Mouse (Mus musculus): ENCODE data around the gene Pank1. TPM values are rescaled to one million over a fixed set of nuclear protein-coding genes. Genes with fewer than 3 reads are reported as not detected.

Gene Pank1
- polyA plus RNA-seq (2014; fragmentation: Nextera tagmentation; extraction: Ambion mirVana), result 5.8 and 7.7 TPM in 2 replicates

DNA sequence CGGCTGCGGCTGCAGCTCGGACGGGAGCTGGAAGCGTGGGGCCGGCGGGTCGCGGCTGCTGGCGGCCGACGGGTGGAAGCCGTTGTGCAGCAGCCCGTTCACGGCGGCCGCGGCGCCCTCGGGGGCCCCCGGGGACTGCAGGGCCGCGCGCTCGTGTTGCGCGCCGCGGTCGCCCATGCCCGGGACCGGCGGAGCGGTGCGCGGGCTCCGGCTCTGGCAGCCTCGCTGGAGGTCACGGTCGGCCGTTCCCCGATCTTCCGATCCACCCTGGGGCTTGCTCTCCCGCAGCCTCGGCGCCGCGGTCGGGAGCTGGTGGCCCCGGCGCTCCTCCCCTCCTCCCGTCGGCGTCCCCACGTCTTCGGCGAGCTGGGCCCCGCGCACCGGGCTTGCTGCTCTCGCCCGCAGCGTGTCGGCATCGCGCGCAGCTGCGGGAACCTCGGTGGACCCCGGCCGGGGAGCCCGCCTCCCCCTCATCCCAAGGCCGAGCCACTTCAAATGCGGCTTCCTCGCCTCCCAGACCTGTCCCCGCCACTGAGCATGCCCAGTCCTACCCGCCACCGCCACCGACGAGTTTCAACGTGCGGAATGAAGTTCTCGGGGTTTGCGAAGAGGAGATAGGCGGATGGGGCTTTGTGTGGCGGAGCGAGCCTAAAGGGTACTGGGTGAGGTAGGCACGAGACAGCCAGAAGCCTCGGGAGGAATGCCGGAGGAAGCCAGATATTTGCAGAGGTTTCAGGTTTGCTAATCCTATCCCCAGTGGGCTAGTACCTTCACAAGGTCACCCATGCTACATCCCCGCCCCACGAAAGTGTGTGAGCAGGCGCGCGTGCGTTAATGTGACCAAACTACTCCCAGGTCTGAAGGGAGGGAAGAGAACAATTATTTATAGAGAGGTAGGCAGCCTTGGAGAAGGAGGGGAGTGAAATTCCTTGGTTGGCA lies at the start of gene Pank1:
TSS of gene Pank1 (minus strand) at position 853 of the 939 bp plus-strand sequence.
- DNase-seq (ENCODE audit: low spot score) (peak; percentile 82), ATAC-seq (ENCODE audit: low read depth) (peak; percentile 51)
- under 1% methylated on average over 61 of the region's 96 CpGs for WGBS

DNA sequence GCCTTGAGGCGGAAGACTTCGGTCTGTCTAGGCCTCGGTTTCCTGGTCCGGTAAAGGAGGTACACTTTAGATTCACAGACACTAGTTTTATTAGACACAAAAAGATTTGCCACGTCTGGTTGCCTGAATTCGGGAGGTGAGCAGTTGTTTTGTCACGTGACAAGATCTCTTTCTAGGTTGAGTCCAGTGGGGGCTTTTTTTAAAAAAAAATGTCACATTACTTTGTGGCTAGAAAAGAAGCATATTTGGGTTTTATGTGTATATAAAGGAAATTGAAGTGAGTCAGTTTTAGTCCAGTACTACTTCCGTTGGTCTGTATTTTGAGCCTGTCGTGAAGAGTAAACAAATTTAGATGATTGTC lies 43.3 kb upstream of the Pank1 start:
- H3K9ac ChIP-seq (ENCODE audit: low read depth, low read length), result peak overlapping the region; percentile 74
- 1% methylated on average over 9 of the region's 9 CpGs for WGBS
- H3K36me3 ChIP-seq (ENCODE audit: control insufficient read depth, insufficient read depth, low read length), result 0 out of 2 replicates have a peak, but pooled peaks cover 6% of the 10 kb centered on the region
- DNase-seq (ENCODE audit: low spot score) (no peak), ATAC-seq (ENCODE audit: low read depth) (no peak)
- H3K4me3 ChIP-seq (ENCODE audit: low read depth, low read length), result peak overlapping the region; percentile 87
- peak overlapping the region; percentile 70 for H3K4me2 ChIP-seq (ENCODE audit: low read depth, low read length)
- H3K27me3 ChIP-seq (replicated peaks; ENCODE audit: control insufficient read depth, insufficient read depth, low read length), result no peaks in the 10 kb centered on the region
- no peaks in the 10 kb centered on the region for H3K9me3 ChIP-seq (ENCODE audit: control insufficient read depth, low read length)
- H3K4me1 ChIP-seq (ENCODE audit: control insufficient read depth, insufficient read depth, low read length), result 0 out of 2 replicates have a peak, but pooled peaks cover 3% of the 10 kb centered on the region
- 0 out of 2 replicates have a peak overlapping the region, but pooled peaks have one; percentile 44 for H3K27ac ChIP-seq (replicated peaks; ENCODE audit: low read depth, low read length)

More for the DNA sequence above, at the start of gene Pank1:
- Histone ChIP-seq H3K27ac (replicated peaks; ENCODE audit: low read depth, low read length) (peak within 1 kb of the TSS; percentile 96), H3K9me3 (ENCODE audit: control insufficient read depth, low read length) (no peaks in the 10 kb centered on the region), H3K4me1 (ENCODE audit: control insufficient read depth, insufficient read depth, low read length) (peaks cover 4% of the 10 kb centered on the region; the same call in 1 of the 2 replicates), H3K9ac (ENCODE audit: low read depth, low read length) (peak within 1 kb of the TSS; percentile 93), H3K36me3 (ENCODE audit: control insufficient read depth, insufficient read depth, low read length) (no peaks in the 10 kb centered on the region), H3K27me3 (replicated peaks; ENCODE audit: control insufficient read depth, insufficient read depth, low read length) (no peaks in the 10 kb centered on the region), H3K4me3 (ENCODE audit: low read depth, low read length) (peak within 1 kb of the TSS; percentile 64), H3K4me2 (ENCODE audit: low read depth, low read length) (peak within 1 kb of the TSS; percentile 85)

DNA sequence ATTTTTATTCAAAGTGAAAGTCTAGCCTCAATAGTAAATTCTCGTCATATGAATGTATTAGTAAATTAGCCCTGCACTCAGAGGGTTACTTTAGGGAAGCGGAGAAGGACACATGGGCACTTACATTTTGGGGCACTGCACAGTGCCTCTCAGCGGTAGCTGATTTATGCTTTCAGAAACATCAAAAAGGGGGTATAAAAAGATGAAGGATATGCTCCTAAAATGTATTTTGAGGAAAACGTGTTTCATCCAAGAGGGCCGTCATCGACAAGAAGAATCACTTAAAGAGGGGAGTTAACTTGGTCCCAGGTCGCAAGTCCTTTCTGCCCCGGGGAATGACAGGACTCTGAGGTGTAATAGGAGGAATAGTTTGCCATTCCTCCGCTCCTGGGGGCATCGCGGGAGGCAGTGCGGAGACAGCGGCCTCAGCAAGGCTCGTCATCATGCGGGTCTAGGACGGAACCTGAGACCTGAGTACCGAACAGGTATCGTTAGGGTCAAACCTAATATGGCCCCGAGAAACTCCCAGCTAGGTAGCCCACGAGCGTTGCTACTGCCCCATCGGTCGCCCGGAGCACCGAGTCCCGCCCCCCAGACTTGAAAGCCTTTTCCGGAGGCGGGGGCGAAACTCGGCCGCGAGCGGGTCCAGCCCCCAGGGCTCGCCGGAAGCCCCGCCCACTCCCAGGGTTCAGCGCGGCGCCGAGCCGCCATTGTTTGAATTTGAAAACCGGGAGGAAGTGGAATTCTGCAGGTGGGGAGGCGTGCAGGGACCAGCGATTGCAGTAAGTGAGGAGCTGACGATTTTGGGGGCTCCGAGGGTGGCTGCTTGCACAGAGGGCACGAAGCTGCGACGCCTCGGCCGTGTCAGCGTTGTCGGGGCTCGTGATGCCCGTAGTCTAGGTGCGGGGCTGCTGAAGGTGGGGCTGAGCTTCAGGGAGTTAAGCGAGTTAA lies 42.7 kb upstream of the Pank1 start, which contains the start of gene Kif20b:
TSS of gene Kif20b (plus strand) at position 710 of the 951 bp plus-strand sequence.
- peak within 1 kb of the TSS; percentile 70 for H3K4me2 ChIP-seq (ENCODE audit: low read depth, low read length)
- H3K36me3 ChIP-seq (ENCODE audit: control insufficient read depth, insufficient read depth, low read length), result 0 out of 2 replicates have a peak, but pooled peaks cover 6% of the 10 kb centered on the region
- ATAC-seq (ENCODE audit: low read depth) (peak; percentile 95), DNase-seq (ENCODE audit: low spot score) (peak; percentile 95)
- peak within 1 kb of the TSS; percentile 87 for H3K4me3 ChIP-seq (ENCODE audit: low read depth, low read length)
- 0 out of 2 replicates have a peak, but pooled peaks cover 3% of the 10 kb centered on the region for H3K4me1 ChIP-seq (ENCODE audit: control insufficient read depth, insufficient read depth, low read length)
- peak within 1 kb of the TSS; percentile 74 for H3K9ac ChIP-seq (ENCODE audit: low read depth, low read length)
- H3K9me3 ChIP-seq (ENCODE audit: control insufficient read depth, low read length), result no peaks in the 10 kb centered on the region
- under 1% methylated on average over 53 of the region's 57 CpGs for WGBS
- no peaks in the 10 kb centered on the region for H3K27me3 ChIP-seq (replicated peaks; ENCODE audit: control insufficient read depth, insufficient read depth, low read length)
- peak within 1 kb of the TSS; percentile 69 for H3K27ac ChIP-seq (replicated peaks; ENCODE audit: low read depth, low read length)

DNA sequence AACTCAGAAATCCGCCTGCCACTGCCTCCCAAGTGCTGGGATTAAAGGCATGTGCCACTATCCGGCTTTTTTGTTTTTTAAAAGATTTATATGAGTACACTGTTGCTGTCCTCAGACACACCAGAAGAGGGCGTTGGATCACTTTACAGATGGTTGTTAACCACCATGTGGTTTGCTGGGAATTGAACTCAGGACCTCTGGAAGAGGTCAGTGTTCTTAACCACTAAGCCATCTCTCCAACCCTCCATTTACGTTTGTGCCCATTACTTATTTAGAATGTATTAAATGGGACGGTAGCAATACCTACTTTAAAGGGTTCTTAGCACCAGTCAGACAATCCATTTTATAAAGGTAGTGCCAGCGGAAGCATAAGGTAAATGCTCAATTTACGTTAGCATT lies 42.0 kb upstream of the Pank1 start:
- H3K27me3 ChIP-seq (replicated peaks; ENCODE audit: control insufficient read depth, insufficient read depth, low read length), result no peaks in the 10 kb centered on the region
- 0 out of 2 replicates have a peak, but pooled peaks cover 3% of the 10 kb centered on the region for H3K4me1 ChIP-seq (ENCODE audit: control insufficient read depth, insufficient read depth, low read length)
- peak overlapping the region; percentile 87 for H3K4me3 ChIP-seq (ENCODE audit: low read depth, low read length)
- H3K4me2 ChIP-seq (ENCODE audit: low read depth, low read length), result peak overlapping the region; percentile 70
- no peak overlapping the region for H3K9ac ChIP-seq (ENCODE audit: low read depth, low read length)
- H3K9me3 ChIP-seq (ENCODE audit: control insufficient read depth, low read length), result no peaks in the 10 kb centered on the region
- H3K36me3 ChIP-seq (ENCODE audit: control insufficient read depth, insufficient read depth, low read length), result 0 out of 2 replicates have a peak, but pooled peaks cover 6% of the 10 kb centered on the region
- DNase-seq (ENCODE audit: low spot score), result peak; percentile 3
- ATAC-seq (ENCODE audit: low read depth), result no peak
- WGBS, result 22% methylated on average over 7 of the region's 7 CpGs
- no peak overlapping the region for H3K27ac ChIP-seq (replicated peaks; ENCODE audit: low read depth, low read length)

DNA sequence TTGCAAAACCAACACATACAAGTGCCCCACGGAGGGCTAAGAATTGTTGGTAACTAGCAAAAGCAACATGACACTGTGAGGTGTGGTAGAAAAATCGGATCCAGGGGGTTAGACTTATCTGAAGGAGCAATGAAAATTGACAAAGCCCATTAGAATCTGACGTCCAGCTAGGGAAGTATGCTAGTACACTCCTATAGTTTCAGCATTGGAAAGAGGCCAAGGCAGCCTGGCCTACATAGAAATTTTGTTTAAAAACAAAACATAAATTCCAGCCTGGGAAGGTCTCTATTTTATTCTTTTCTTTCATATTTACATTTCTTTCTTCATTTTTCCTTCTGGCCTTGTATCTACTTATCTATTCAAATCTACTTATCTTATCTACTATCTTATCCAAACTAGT lies 41.3 kb upstream of the Pank1 start:
- 0 out of 2 replicates have a peak, but pooled peaks cover 6% of the 10 kb centered on the region for H3K36me3 ChIP-seq (ENCODE audit: control insufficient read depth, insufficient read depth, low read length)
- H3K27ac ChIP-seq (replicated peaks; ENCODE audit: low read depth, low read length), result no peak overlapping the region
- no peaks in the 10 kb centered on the region for H3K9me3 ChIP-seq (ENCODE audit: control insufficient read depth, low read length)
- no peak overlapping the region for H3K9ac ChIP-seq (ENCODE audit: low read depth, low read length)
- H3K4me2 ChIP-seq (ENCODE audit: low read depth, low read length), result no peak overlapping the region
- DNase-seq (ENCODE audit: low spot score) (peak; percentile 20), ATAC-seq (ENCODE audit: low read depth) (no peak)
- WGBS, result 68% methylated on average over 3 of the region's 3 CpGs
- 0 out of 2 replicates have a peak, but pooled peaks cover 3% of the 10 kb centered on the region for H3K4me1 ChIP-seq (ENCODE audit: control insufficient read depth, insufficient read depth, low read length)
- H3K4me3 ChIP-seq (ENCODE audit: low read depth, low read length), result no peak overlapping the region
- H3K27me3 ChIP-seq (replicated peaks; ENCODE audit: control insufficient read depth, insufficient read depth, low read length), result no peaks in the 10 kb centered on the region

DNA sequence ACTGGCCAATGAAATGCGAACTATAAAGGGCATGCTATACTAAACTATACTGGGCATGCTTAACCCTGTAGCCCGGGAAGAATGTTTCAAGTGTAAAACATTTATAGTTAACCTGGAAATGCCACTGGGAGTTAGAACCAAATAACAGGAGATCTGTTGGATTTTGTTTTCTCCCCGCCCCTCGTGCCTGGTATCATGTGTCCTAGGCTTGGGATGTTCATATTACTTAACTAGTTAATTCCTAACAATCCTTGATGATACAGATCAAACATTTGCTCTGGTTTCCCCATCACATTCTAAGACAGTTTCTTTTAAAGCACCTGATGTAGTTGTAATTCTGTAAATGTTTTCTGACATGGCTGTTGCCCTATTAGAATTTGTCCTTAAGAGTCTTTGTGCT lies 40.8 kb upstream of the Pank1 start:
- H3K4me2 ChIP-seq (ENCODE audit: low read depth, low read length), result no peak overlapping the region
- H3K9me3 ChIP-seq (ENCODE audit: control insufficient read depth, low read length), result no peaks in the 10 kb centered on the region
- H3K9ac ChIP-seq (ENCODE audit: low read depth, low read length), result no peak overlapping the region
- DNase-seq (ENCODE audit: low spot score), result no peak
- 0 out of 2 replicates have a peak, but pooled peaks cover 3% of the 10 kb centered on the region for H3K4me1 ChIP-seq (ENCODE audit: control insufficient read depth, insufficient read depth, low read length)
- 0 out of 2 replicates have a peak, but pooled peaks cover 3% of the 10 kb centered on the region for H3K36me3 ChIP-seq (ENCODE audit: control insufficient read depth, insufficient read depth, low read length)
- no peak overlapping the region for H3K4me3 ChIP-seq (ENCODE audit: low read depth, low read length)
- WGBS, result 79% methylated on average over 4 of the region's 4 CpGs
- H3K27me3 ChIP-seq (replicated peaks; ENCODE audit: control insufficient read depth, insufficient read depth, low read length), result no peaks in the 10 kb centered on the region
- H3K27ac ChIP-seq (replicated peaks; ENCODE audit: low read depth, low read length), result no peak overlapping the region
- no peak for ATAC-seq (ENCODE audit: low read depth)

DNA sequence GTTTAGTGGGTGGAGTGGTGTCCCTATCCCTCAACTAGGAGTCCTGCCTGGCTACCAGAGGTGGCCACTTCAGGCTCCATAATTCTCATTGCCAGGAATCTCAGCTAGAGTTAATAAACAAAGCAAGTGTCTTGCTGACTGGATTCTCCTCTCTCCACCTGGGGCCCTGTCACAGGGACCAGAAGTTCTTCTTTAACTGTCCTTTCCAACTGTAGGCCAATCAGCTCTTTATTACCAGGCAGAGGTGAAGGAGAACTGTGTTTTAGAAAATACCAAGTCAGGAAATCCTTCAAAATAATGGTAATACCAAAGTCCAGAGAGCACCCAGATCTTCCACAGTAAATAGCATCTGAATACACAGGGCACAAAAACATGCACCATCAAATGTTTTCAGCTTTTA lies 33.1 kb upstream of the Pank1 start:
- Histone ChIP-seq H3K4me1 (ENCODE audit: control insufficient read depth, insufficient read depth, low read length) (no peaks in the 10 kb centered on the region), H3K36me3 (ENCODE audit: control insufficient read depth, insufficient read depth, low read length) (no peaks in the 10 kb centered on the region), H3K9ac (ENCODE audit: low read depth, low read length) (no peak overlapping the region), H3K27me3 (replicated peaks; ENCODE audit: control insufficient read depth, insufficient read depth, low read length) (no peaks in the 10 kb centered on the region), H3K4me2 (ENCODE audit: low read depth, low read length) (no peak overlapping the region), H3K4me3 (ENCODE audit: low read depth, low read length) (no peak overlapping the region), H3K9me3 (ENCODE audit: control insufficient read depth, low read length) (no peaks in the 10 kb centered on the region), H3K27ac (replicated peaks; ENCODE audit: low read depth, low read length) (no peak overlapping the region)
- no peak for ATAC-seq (ENCODE audit: low read depth)
- no peak for DNase-seq (ENCODE audit: low spot score)

DNA sequence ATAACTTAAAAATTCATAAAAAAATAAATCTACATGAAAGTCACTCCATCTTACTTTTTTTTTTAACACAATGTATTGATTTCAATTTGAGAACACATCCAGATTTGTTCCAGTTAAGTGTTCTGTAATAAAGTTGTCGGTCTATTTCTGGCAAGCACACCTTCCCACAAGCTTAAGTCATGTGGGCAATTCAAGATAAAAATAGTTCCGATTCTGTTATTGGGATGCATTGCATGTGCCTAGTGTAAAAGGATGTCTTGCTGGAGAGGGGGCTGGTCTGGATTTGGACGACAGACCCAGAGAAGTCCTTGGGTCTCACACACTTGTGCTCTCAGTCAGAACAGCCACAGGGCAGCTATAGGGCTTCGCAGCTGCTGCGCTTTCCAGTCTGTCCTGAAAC lies 27.5 kb upstream of the Pank1 start:
- WGBS, result 67% methylated on average over 5 of the region's 5 CpGs
- Histone ChIP-seq H3K36me3 (ENCODE audit: control insufficient read depth, insufficient read depth, low read length) (no peaks in the 10 kb centered on the region), H3K27me3 (replicated peaks; ENCODE audit: control insufficient read depth, insufficient read depth, low read length) (no peaks in the 10 kb centered on the region), H3K9ac (ENCODE audit: low read depth, low read length) (no peak overlapping the region), H3K4me3 (ENCODE audit: low read depth, low read length) (no peak overlapping the region), H3K4me2 (ENCODE audit: low read depth, low read length) (no peak overlapping the region), H3K4me1 (ENCODE audit: control insufficient read depth, insufficient read depth, low read length) (no peaks in the 10 kb centered on the region), H3K27ac (replicated peaks; ENCODE audit: low read depth, low read length) (no peak overlapping the region), H3K9me3 (ENCODE audit: control insufficient read depth, low read length) (no peaks in the 10 kb centered on the region)
- ATAC-seq (ENCODE audit: low read depth), result no peak
- DNase-seq (ENCODE audit: low spot score), result no peak
